Mouse (Mus musculus) liver, postnatal 0 days (tissue): ENCODE data around the gene Card14. TPM values are rescaled to one million over a fixed set of nuclear protein-coding genes. Genes with fewer than 3 reads are reported as not detected.
"Not testable (repeated sequence)": the region's sequence is repeated elsewhere in the genome, so short reads cannot be mapped to it uniquely, and the experiment has no call there.

Experiments used
- ATAC-seq: fragments of 200-750 bp; cut with Nextera tagmentation; 2 replicates; pipeline ENCODE4 v1.8.0; 2017; ENCODE audit warnings: mild to moderate bottlenecking, moderate library complexity
- DNase-seq: peaks from one replicate; pipeline ENCODE4 v3.0.0-alpha.2; 2016
- H3K27ac ChIP-seq: fragments of 300-500 bp; sonication (generic); 2 replicates; pipeline ENCODE4 v1.5.1; 2014; ENCODE audit warnings: antibody characterized with exemption, moderate library complexity, mild to moderate bottlenecking, low read depth
- H3K27me3 ChIP-seq: fragments of 300-500 bp; sonication (generic); 2 replicates; pipeline ENCODE4 v1.6.1; 2014; ENCODE audit warnings: low read length, control low read depth, mixed read lengths; ENCODE audit not compliant: insufficient read depth
- H3K36me3 ChIP-seq: fragments of 300-500 bp; sonication (generic); replicated peaks from 2 replicates; pipeline ENCODE4 v1.6.1; 2014; ENCODE audit warnings: mild to moderate bottlenecking, control low read depth, low read length, moderate library complexity, mixed read lengths; ENCODE audit not compliant: insufficient read depth
- H3K4me1 ChIP-seq: fragments of 300-500 bp; sonication (generic); 2 replicates; pipeline ENCODE4 v1.6.1; 2014; ENCODE audit warnings: antibody characterized with exemption, mild to moderate bottlenecking, control low read depth; ENCODE audit not compliant: insufficient read depth
- H3K4me2 ChIP-seq: fragments of 300-500 bp; sonication (generic); 2 replicates; pipeline ENCODE4 v1.6.1; 2014; ENCODE audit warnings: low read depth, mild to moderate bottlenecking, low read length, moderate library complexity, mixed read lengths
- H3K4me3 ChIP-seq: fragments of 300-500 bp; sonication (generic); 2 replicates; pipeline ENCODE4 v1.5.1; 2014; ENCODE audit warnings: low read depth, low read length
- H3K9ac ChIP-seq: fragments of 300-500 bp; sonication (generic); replicated peaks from 2 replicates; pipeline ENCODE4 v1.6.1; 2014; ENCODE audit warnings: mild to moderate bottlenecking, moderate library complexity
- H3K9me3 ChIP-seq: fragments of 300-500 bp; sonication (generic); 2 replicates; pipeline ENCODE4 v1.6.1; 2016; ENCODE audit warnings: mild to moderate bottlenecking, control low read depth, low read length, mixed read lengths
- CTCF ChIP-seq: sonication (generic); IDR thresholded peaks from 2 replicates; pipeline ENCODE4 v1.5.1; 2016; ENCODE audit warnings: antibody characterized with exemption, low read depth
- EP300 ChIP-seq: IDR thresholded peaks from 2 replicates; pipeline ENCODE4 v1.6.1; 2016; ENCODE audit warnings: antibody characterized with exemption, low read depth, mild to moderate bottlenecking
- WGBS: fragments of 180-500 bp; shearing (Covaris S2); extraction: QIAGEN DNeasy Blood & Tissue Kit; methylation state at CpG from one replicate; pipeline ENCODE4 v1.1.7; 2014; ENCODE audit not compliant: insufficient replicate concordance; 5-methylcytosine and 5-hydroxymethylcytosine counted together
- polyA plus RNA-seq: library from polyadenylated mRNA; unstranded; fragments of >200 nt; fragmentation: Nextera tagmentation; extraction: Ambion mirVana; gene quantifications from 2 replicates; pipeline ENCODE4 v1.2.1, GENCODE M21; 2015

The Card14 gene
- polyA plus RNA-seq, 1 experiment from 2014 or later, result 0.09 TPM

GRCm38 (mm10) chr11:119381631-119382337 lies 74.2 kb downstream of the Card14 start:
- no peaks in the 10 kb centered on the region for H3K27me3 ChIP-seq
- peaks cover 3% of the 10 kb centered on the region; the same call in 1 of the 2 replicates for H3K36me3 ChIP-seq
- TF ChIP-seq EP300 (no peak), CTCF (no peak)
- H3K9me3 ChIP-seq, result no peaks in the 10 kb centered on the region
- H3K9ac ChIP-seq, result no peak overlapping the region
- H3K27ac ChIP-seq, result no peak overlapping the region
- H3K4me3 ChIP-seq, result no peak overlapping the region
- H3K4me2 ChIP-seq, result no peak overlapping the region
- ATAC-seq, result no peak
- no peak for DNase-seq
- 62% methylated on average over 9 of the region's 9 CpGs for WGBS
- peaks cover 10% of the 10 kb centered on the region; the same call in 1 of the 2 replicates for H3K4me1 ChIP-seq

- ATAC-seq (no peak; the same call in 1 of the 2 replicates), DNase-seq (no peak)
- peaks cover 10% of the 10 kb centered on the region; the same call in 1 of the 2 replicates for H3K4me1 ChIP-seq
- H3K9me3 ChIP-seq, result no peaks in the 10 kb centered on the region
- no peak overlapping the region for H3K9ac ChIP-seq
- no peak for TF ChIP-seq EP300
- no peak for TF ChIP-seq CTCF
- no peaks in the 10 kb centered on the region for H3K27me3 ChIP-seq
- peaks cover 3% of the 10 kb centered on the region; the same call in 1 of the 2 replicates for H3K36me3 ChIP-seq
- H3K27ac ChIP-seq, result no peak overlapping the region
- no peak overlapping the region for H3K4me3 ChIP-seq
- no peak overlapping the region for H3K4me2 ChIP-seq
- WGBS, result 50% methylated on average over 6 of the region's 6 CpGs
Measured at GRCm38 (mm10) chr11:119382338-119382850, 74.8 kb downstream of the Card14 start.

- TF ChIP-seq EP300 (no peak), CTCF (no peak)
- Histone ChIP-seq H3K9ac (no peak overlapping the region), H3K4me1 (peaks cover 24% of the 10 kb centered on the region), H3K27ac (no peak overlapping the region; the same call in 1 of the 2 replicates), H3K27me3 (no peaks in the 10 kb centered on the region), H3K36me3 (peaks cover 3% of the 10 kb centered on the region; the same call in 1 of the 2 replicates), H3K4me3 (no peak overlapping the region), H3K9me3 (no peaks in the 10 kb centered on the region), H3K4me2 (no peak overlapping the region)
- ATAC-seq (no peak), DNase-seq (peak; percentile 41)
- 32% methylated on average over 4 of the region's 4 CpGs for WGBS
Measured at GRCm38 (mm10) chr11:119384904-119385303, 77.3 kb downstream of the Card14 start.

GRCm38 (mm10) chr11:119386306-119386705 lies 78.7 kb downstream of the Card14 start:
- Histone ChIP-seq H3K4me3 (no peak overlapping the region), H3K27ac (no peak overlapping the region), H3K4me2 (no peak overlapping the region), H3K36me3 (no peaks in the 10 kb centered on the region), H3K27me3 (no peaks in the 10 kb centered on the region), H3K9me3 (no peaks in the 10 kb centered on the region), H3K9ac (no peak overlapping the region), H3K4me1 (peaks cover 32% of the 10 kb centered on the region)
- TF ChIP-seq EP300 (no peak), CTCF (no peak)
- no peak for ATAC-seq
- no peak for DNase-seq
- 90% methylated on average over 5 of the region's 5 CpGs for WGBS

GRCm38 (mm10) chr11:119387273-119387672 lies 79.7 kb downstream of the Card14 start:
- H3K4me2 ChIP-seq, H3K36me3 ChIP-seq, H3K9me3 ChIP-seq, ATAC-seq, H3K27me3 ChIP-seq, H3K4me3 ChIP-seq, H3K27ac ChIP-seq, DNase-seq, H3K9ac ChIP-seq: not testable (repeated sequence)
- peaks cover 36% of the 10 kb centered on the region for H3K4me1 ChIP-seq
- WGBS, result 37% methylated on average over 3 of the region's 3 CpGs

- peak overlapping the region; percentile 97 for H3K27ac ChIP-seq
- DNase-seq (peak; percentile 86), ATAC-seq (peak; percentile 65)
- H3K9me3 ChIP-seq, result no peaks in the 10 kb centered on the region
- H3K4me3 ChIP-seq, result peak overlapping the region; percentile 74
- H3K36me3 ChIP-seq, result no peaks in the 10 kb centered on the region
- H3K9ac ChIP-seq, result peak overlapping the region; percentile 79
- TF ChIP-seq EP300, result no peak
- peak; percentile 58 for TF ChIP-seq CTCF
- H3K4me1 ChIP-seq, result peaks cover 47% of the 10 kb centered on the region
- no peaks in the 10 kb centered on the region for H3K27me3 ChIP-seq
- WGBS, result under 1% methylated on average over 35 of the region's 35 CpGs
- H3K4me2 ChIP-seq, result peak overlapping the region; percentile 89
Measured at GRCm38 (mm10) chr11:119389851-119390270, 82.3 kb downstream of the Card14 start.
